Mouse (Mus musculus) heart, embryonic 12.5 days (tissue): ENCODE measurements at regions not wholly inside any gene's neighbourhood (a gene's known extent, or its start where the extent isn't known, plus 50 kb on each side); places are given as distances from the start of the nearest gene placed in this dataset.

Experiments used
- ATAC-seq: fragments of 200-750 bp; cut with Nextera tagmentation; 2 replicates; pipeline ENCODE4 v1.8.0; 2017; ENCODE audit warnings: moderate TSS enrichment, moderate library complexity; ENCODE audit not compliant: insufficient number of reproducible peaks, low FRiP score
- H3K27ac ChIP-seq: fragments of 300-500 bp; sonication (generic); 2 replicates; pipeline ENCODE4 v1.5.1; 2016; ENCODE audit warnings: mild to moderate bottlenecking, moderate library complexity; ENCODE audit not compliant: poor library complexity, severe bottlenecking
- H3K27me3 ChIP-seq: fragments of 300-500 bp; sonication (generic); replicated peaks from 2 replicates; pipeline ENCODE4 v1.6.1; 2016; ENCODE audit warnings: mild to moderate bottlenecking, moderate library complexity
- H3K36me3 ChIP-seq: fragments of 300-500 bp; sonication (generic); 2 replicates; pipeline ENCODE4 v1.6.1; 2016; ENCODE audit warnings: mild to moderate bottlenecking, moderate library complexity
- H3K4me1 ChIP-seq: fragments of 300-500 bp; sonication (generic); replicated peaks from 2 replicates; pipeline ENCODE4 v1.6.1; 2016; ENCODE audit warnings: mild to moderate bottlenecking
- H3K4me2 ChIP-seq: fragments of 300-500 bp; sonication (generic); 2 replicates; pipeline ENCODE4 v1.6.1; 2016; ENCODE audit warnings: mild to moderate bottlenecking, moderate library complexity
- H3K4me3 ChIP-seq: fragments of 300-500 bp; sonication (generic); 2 replicates; pipeline ENCODE4 v1.5.1; 2016; ENCODE audit warnings: mild to moderate bottlenecking
- H3K9ac ChIP-seq: fragments of 300-500 bp; sonication (generic); 2 replicates; pipeline ENCODE4 v1.6.1; 2016; ENCODE audit warnings: mild to moderate bottlenecking, moderate library complexity
- H3K9me3 ChIP-seq: fragments of 300-500 bp; sonication (generic); replicated peaks from 2 replicates; pipeline ENCODE4 v1.6.1; 2016; ENCODE audit warnings: mild to moderate bottlenecking, moderate library complexity
- WGBS: fragments of 180-500 bp; shearing (Covaris S2); methylation state at CpG from one replicate; pipeline ENCODE4 v1.1.7; 2016; 5-methylcytosine and 5-hydroxymethylcytosine counted together

- no peak overlapping the region for H3K27ac ChIP-seq
- H3K9me3 ChIP-seq = no peaks in the 10 kb centered on the region
- no peak overlapping the region for H3K4me2 ChIP-seq
- H3K4me3 ChIP-seq = no peak overlapping the region
- H3K27me3 ChIP-seq = no peaks in the 10 kb centered on the region
- H3K9ac ChIP-seq = no peak overlapping the region
- WGBS = 88% methylated on average over 1 of the region's 1 CpGs
- H3K4me1 ChIP-seq = no peaks in the 10 kb centered on the region
- ATAC-seq = no peak
- H3K36me3 ChIP-seq = no peaks in the 10 kb centered on the region
Measured at GRCm38 (mm10) chr1:73725486-73725885, 398.8 kb downstream of the Tns1 start.

DNA sequence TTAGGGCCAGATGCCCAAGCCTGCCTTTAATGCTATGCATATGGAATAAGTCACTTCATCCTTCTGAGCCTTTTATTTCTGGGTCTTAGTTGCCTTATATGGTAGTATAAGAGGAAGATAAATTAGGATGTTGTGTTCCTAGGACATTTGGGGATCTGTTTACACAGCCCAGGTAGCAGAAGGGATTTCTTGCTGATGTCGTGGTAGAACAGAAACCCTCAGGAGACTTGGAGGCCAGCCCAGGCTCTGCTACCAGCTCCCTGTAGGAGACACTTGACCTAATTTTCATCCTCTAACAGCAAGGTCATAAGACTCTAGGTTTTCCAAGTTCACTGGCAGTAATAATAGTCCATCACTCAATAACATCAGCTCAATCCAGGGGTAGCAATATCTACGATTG lies 399.7 kb downstream of the Tns1 start:
- 81% methylated on average over 2 of the region's 2 CpGs for WGBS
- Histone ChIP-seq H3K36me3 (no peaks in the 10 kb centered on the region), H3K9ac (no peak overlapping the region), H3K4me1 (no peaks in the 10 kb centered on the region), H3K4me3 (no peak overlapping the region), H3K27me3 (no peaks in the 10 kb centered on the region), H3K27ac (no peak overlapping the region), H3K9me3 (no peaks in the 10 kb centered on the region), H3K4me2 (no peak overlapping the region)
- no peak for ATAC-seq

DNA sequence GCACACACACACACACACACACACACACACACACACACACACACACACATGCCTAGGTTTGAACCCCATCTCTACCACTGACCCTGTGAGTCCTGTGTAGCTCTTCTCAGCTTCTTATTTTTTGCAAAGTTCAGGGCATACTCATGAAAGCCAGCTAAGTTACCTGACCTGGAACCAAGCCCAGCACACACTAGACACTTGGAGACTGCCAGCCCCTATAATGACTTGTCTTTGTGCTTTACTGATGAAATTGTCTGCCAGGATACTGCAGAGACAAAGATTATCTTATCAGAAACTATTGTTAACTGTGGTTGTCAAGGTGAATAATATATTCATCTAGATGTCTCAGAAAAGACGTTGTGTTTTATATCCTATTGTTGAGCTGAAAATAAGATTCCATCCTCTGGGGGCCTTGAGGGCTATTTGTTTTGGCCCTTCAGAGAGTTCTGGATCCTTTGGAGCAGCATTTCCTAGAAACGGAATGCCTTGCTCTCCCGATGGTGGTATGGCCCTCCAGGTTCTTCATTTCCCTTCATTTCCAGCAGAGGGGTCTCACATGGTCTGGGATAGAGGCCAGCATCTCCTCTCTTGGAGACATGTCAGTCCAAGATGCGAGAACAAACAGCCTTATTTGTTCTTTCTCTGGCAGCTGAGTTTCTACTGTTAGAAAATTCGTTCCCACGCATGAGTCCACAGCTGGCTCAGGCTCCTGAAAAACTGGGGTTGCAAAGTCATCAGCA lies 402.6 kb downstream of the Tns1 start:
- no peak for ATAC-seq
- Histone ChIP-seq H3K27ac (no peak overlapping the region), H3K9me3 (no peaks in the 10 kb centered on the region), H3K27me3 (no peaks in the 10 kb centered on the region), H3K4me3 (no peak overlapping the region), H3K4me2 (no peak overlapping the region), H3K9ac (no peak overlapping the region), H3K4me1 (peaks cover 13% of the 10 kb centered on the region; the same call in 1 of the 2 replicates), H3K36me3 (no peaks in the 10 kb centered on the region)
- WGBS = 74% methylated on average over 6 of the region's 6 CpGs

GRCm38 (mm10) chr1:73718421-73718820 lies 405.8 kb downstream of the Tns1 start:
- Histone ChIP-seq H3K27me3 (no peaks in the 10 kb centered on the region), H3K36me3 (no peaks in the 10 kb centered on the region), H3K4me3 (no peak overlapping the region), H3K9ac (no peak overlapping the region), H3K27ac (no peak overlapping the region), H3K9me3 (no peaks in the 10 kb centered on the region; the same call in 1 of the 2 replicates), H3K4me1 (peaks cover 13% of the 10 kb centered on the region; the same call in 1 of the 2 replicates), H3K4me2 (no peak overlapping the region)
- 44% methylated on average over 5 of the region's 5 CpGs for WGBS
- ATAC-seq = no peak

GRCm38 (mm10) chr1:73717401-73717800 lies 406.8 kb downstream of the Tns1 start:
- Histone ChIP-seq H3K27me3 (no peaks in the 10 kb centered on the region), H3K9ac (no peak overlapping the region), H3K4me1 (peaks cover 13% of the 10 kb centered on the region; the same call in 1 of the 2 replicates), H3K4me2 (no peak overlapping the region), H3K4me3 (no peak overlapping the region), H3K27ac (no peak overlapping the region), H3K9me3 (no peaks in the 10 kb centered on the region; the same call in 1 of the 2 replicates), H3K36me3 (no peaks in the 10 kb centered on the region)
- WGBS = 36% methylated on average over 7 of the region's 7 CpGs
- ATAC-seq = no peak

DNA sequence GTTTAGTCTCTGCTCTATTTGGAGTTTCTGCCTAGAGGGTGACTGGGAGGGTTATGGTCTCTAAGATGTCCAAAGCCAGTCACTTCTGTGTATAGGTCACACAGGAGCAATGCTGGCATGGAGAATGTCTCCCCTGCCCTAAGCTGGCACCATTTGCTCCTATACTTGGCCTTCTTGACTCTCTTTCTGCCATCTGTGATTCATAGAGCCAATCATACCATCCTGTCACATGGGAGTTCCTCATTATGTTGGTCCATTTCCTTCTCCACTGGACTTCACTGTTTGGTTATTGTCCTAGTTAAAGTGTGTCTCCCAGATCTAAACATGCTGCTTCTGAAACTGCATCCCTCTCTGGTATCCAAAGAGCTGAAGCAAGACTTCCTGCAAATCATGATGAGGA lies 407.3 kb downstream of the Tns1 start:
- no peak overlapping the region for H3K4me2 ChIP-seq
- no peak overlapping the region for H3K27ac ChIP-seq
- ATAC-seq = no peak
- H3K9me3 ChIP-seq = no peaks in the 10 kb centered on the region; the same call in 1 of the 2 replicates
- no peak overlapping the region for H3K4me3 ChIP-seq
- H3K9ac ChIP-seq = no peak overlapping the region
- H3K36me3 ChIP-seq = no peaks in the 10 kb centered on the region
- no peaks in the 10 kb centered on the region for H3K27me3 ChIP-seq
- H3K4me1 ChIP-seq = peaks cover 13% of the 10 kb centered on the region; the same call in 1 of the 2 replicates

- H3K36me3 ChIP-seq = no peaks in the 10 kb centered on the region
- no peak overlapping the region for H3K4me3 ChIP-seq
- 65% methylated on average over 2 of the region's 2 CpGs for WGBS
- H3K27ac ChIP-seq = no peak overlapping the region
- H3K4me1 ChIP-seq = peaks cover 13% of the 10 kb centered on the region; the same call in 1 of the 2 replicates
- no peak overlapping the region for H3K4me2 ChIP-seq
- no peak for ATAC-seq
- no peak overlapping the region for H3K9ac ChIP-seq
- no peaks in the 10 kb centered on the region; the same call in 1 of the 2 replicates for H3K9me3 ChIP-seq
- no peaks in the 10 kb centered on the region for H3K27me3 ChIP-seq
Measured at GRCm38 (mm10) chr1:73715571-73715970, 408.7 kb downstream of the Tns1 start.

DNA sequence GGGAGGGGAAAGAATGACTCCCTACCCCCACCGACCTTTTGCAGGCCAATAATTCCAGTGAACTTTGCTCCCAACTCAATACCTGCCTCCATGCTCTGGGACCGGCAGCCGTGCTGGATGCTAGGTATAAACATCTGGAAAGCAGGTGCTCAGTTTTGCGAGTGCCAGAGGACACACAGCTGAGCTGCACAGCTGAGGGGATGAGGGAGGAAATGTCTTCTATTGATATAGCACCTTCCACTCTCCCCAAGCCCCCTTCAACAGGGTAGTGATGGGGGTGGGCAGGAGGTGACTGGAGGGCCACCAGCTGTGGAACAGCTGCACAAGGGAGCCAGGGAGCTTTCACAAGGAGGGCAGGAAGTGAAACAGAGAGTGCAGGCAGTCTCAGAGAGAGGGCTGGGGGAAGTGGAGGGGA lies 421.8 kb downstream of the Tns1 start:
- ATAC-seq = no peak
- H3K27me3 ChIP-seq = no peaks in the 10 kb centered on the region
- H3K4me1 ChIP-seq = peaks cover 8% of the 10 kb centered on the region; the same call in 1 of the 2 replicates
- no peaks in the 10 kb centered on the region for H3K36me3 ChIP-seq
- WGBS = 54% methylated on average over 4 of the region's 4 CpGs
- no peak overlapping the region for H3K9ac ChIP-seq
- H3K4me2 ChIP-seq = no peak overlapping the region
- H3K27ac ChIP-seq = no peak overlapping the region
- H3K4me3 ChIP-seq = no peak overlapping the region
- no peaks in the 10 kb centered on the region for H3K9me3 ChIP-seq

DNA sequence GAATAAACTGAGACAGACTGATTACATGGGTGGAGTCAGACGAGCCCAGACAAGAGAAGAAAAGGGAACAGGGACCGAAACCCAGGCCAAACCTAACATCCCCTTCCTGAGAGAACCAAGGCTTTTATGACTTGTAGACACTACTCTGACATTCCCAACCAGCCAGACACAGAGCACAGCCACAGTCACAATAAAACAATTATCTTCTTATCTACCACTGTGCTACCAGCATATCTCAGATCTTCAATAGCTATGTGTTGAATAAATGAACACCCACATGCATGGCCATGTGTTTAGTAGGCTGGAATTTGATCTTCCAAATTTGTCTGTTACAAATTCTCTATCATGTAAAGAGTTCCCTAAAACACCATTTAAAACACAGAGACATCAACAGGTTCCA lies 430.7 kb downstream of the Tns1 start:
- Histone ChIP-seq H3K27me3 (no peaks in the 10 kb centered on the region), H3K4me1 (peaks cover 9% of the 10 kb centered on the region; the same call in 1 of the 2 replicates), H3K36me3 (no peaks in the 10 kb centered on the region), H3K9ac (no peak overlapping the region), H3K9me3 (no peaks in the 10 kb centered on the region), H3K4me2 (no peak overlapping the region), H3K27ac (no peak overlapping the region), H3K4me3 (no peak overlapping the region)
- ATAC-seq = peak; percentile 45; the same call in 1 of the 2 replicates
- 65% methylated on average over 2 of the region's 2 CpGs for WGBS

GRCm38 (mm10) chr1:73685734-73686133 lies 438.5 kb downstream of the Tns1 start:
- Histone ChIP-seq H3K4me3 (no peak overlapping the region), H3K4me1 (no peaks in the 10 kb centered on the region; the same call in 1 of the 2 replicates), H3K9ac (no peak overlapping the region), H3K27me3 (no peaks in the 10 kb centered on the region), H3K4me2 (no peak overlapping the region), H3K9me3 (no peaks in the 10 kb centered on the region), H3K27ac (no peak overlapping the region), H3K36me3 (no peaks in the 10 kb centered on the region)
- no peak for ATAC-seq
- 70% methylated on average over 4 of the region's 4 CpGs for WGBS

DNA sequence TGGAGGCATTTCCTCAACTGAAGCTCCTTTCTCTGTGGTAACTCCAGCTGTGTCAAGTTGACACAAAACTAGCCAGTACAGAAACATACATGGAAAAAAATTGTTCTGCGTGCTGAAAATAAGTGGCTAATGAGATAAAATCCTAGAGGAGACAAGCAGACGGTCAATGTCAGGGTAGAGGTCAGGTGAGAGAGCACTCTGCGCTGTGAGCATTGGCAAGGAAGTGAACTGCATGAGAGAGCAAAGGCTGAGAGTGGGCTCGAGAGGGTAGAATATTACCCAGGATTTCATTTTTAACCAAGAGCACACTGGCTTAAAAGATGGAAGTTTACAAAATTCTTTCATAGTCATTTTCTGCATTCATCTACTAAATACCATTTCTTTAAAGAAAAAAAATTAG lies 439.2 kb downstream of the Tns1 start:
- Histone ChIP-seq H3K27me3 (no peaks in the 10 kb centered on the region), H3K4me3 (no peak overlapping the region), H3K4me1 (no peaks in the 10 kb centered on the region; the same call in 1 of the 2 replicates), H3K4me2 (no peak overlapping the region), H3K9me3 (no peaks in the 10 kb centered on the region), H3K27ac (no peak overlapping the region), H3K9ac (no peak overlapping the region), H3K36me3 (no peaks in the 10 kb centered on the region)
- WGBS = 59% methylated on average over 4 of the region's 4 CpGs
- no peak for ATAC-seq

GRCm38 (mm10) chr1:73684166-73684565 lies 440.1 kb downstream of the Tns1 start:
- Histone ChIP-seq H3K4me3 (no peak overlapping the region), H3K9ac (no peak overlapping the region), H3K4me1 (no peaks in the 10 kb centered on the region; the same call in 1 of the 2 replicates), H3K4me2 (no peak overlapping the region), H3K9me3 (no peaks in the 10 kb centered on the region), H3K27me3 (no peaks in the 10 kb centered on the region), H3K36me3 (no peaks in the 10 kb centered on the region), H3K27ac (no peak overlapping the region)
- whole genome bisulfite sequencing = 84% methylated on average over 5 of the region's 5 CpGs
- no peak for ATAC-seq
